Mouse (Mus musculus) spleen, adult 18-20 months (tissue): ENCODE data around the gene Ank2.

Source experiments
- DNase-seq, 2 experiments: peaks; one replicate each; pipeline ENCODE4 v3.0.0; 2022; ENCODE audit warnings: mixed read lengths in 2 of 2

Ank2 gene

DNA sequence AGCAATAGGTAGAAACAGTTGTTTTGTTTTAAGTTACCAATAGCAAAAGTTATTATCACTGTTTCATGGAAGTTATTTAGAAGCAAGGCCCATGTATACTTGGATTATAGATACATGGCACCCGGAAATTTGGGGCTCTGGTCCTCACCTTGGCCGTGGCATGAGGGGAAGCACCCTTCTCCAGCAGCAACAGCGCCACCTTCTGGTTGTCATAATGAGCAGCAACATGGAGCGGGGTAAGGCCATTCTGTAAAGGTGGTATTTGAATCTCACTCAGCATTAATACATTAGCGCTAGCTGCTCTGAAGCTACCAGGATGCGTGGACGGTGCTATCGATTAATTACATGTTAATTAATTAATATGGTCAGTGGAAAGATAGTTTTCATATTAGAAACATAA lies 486.6 kb downstream of the Ank2 start:
- peak in 1 of 2 experiments; percentile 6 for DNase-seq

DNA sequence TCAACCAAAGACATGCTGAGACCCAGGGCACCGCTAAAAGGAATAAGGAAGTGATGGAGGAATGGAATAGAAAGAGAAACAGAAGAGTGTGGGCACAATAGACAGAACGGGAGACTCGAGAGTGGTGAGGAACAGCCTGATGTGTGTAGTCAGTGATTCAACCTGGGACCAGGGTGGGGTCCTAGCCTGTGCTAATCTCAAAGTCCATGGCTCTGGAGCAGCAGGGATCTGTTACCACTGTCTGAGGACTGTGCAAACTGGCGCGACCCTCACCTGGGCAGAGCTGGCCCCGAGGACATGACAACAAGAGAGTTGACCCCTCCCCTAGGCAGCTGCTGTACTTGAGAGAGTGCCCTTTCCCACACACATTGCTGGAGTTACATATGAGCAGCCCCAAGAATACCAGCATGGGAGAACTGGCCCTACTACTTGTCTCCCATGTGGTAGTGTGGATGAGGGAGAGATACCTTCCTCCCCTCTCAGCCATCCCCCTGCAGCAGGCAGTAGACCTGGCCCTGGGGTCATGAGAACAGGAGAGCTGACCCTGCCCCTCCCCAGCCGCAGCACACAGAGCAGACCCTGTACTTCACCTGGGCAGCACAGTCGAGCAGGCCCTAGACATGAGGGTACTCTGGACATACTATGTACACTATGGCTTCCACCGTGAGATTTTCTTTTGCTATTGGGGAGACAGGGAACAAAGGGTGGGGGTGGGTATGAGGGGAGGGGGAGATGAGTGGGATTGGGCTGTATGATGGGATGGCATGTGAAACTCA lies 493.1 kb downstream of the Ank2 start:
- DNase-seq, result no peak

DNA sequence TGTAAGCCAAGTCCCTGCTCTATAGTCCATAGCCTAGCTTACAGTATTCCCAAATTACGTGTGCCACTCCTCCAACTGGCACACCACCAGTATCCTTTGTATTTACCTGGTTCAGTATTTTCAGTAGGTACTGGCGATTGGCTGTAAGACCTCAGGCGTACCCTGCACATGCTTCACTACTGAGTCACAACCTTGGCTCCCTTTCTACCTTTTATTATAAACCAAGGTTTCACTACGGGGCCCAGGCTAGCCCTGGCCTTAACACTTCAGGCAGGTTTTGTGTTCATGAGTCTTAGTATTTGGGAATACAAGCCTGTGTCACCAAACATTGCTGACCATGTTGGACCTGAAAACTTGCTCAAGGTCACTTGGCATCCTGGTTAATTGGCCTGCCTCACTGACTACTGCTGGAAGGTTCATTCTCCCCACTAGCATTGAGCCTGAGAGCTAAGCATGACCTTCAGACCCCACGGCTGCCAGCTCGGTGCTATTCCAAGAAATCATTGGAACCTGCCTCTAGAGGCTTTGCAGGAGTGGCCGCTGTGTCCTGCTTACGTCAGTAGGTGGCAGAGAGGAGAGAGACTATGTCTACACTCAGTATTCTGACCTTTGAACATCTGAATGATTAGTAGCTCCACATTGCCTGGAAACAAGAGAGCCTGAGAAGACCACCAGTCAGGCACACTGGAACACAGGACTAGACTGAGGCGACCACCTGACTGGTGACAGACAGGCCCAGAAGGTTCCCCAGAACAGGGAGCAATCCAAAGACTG lies 494.1 kb downstream of the Ank2 start:
- no peak for DNase-seq

DNA sequence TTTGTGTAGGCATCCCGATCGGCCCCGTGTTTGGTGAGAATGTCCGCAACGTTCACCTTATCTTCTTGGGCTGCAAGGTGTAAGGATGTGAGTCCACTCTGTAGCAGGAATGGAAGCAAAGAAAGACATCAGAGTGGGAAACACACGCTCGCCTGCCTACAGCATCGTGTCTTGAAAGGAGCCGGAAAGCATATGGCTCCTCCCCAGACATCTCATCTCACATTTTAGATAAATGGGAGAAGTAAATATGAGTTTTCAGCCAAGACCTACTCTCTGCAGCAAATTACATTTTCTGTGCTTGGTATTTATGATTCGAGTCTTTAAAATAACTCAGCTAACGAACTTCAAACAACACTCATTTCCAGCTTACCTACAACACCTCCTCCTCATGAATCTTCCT lies 495.2 kb downstream of the Ank2 start:
- no peak for DNase-seq

DNA sequence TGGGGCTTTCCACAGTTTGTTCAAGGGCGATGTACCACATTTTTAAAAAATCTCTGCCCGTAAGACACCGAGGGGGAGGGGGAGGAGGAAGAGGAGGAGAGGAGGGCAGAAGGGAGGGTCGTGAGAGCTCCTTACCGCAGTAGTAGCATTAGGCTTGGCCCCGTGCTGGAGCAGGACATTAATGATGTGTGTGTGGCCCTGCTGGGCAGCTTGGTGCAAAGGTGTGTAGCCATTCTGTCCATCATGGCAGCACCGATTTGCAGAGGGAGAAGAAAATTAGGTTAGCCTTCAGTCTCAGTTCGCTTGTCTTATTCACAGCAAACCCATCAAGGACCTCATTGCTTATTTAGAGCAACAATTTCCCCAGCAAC lies 500.4 kb downstream of the Ank2 start:
- DNase-seq, result no peak

DNA sequence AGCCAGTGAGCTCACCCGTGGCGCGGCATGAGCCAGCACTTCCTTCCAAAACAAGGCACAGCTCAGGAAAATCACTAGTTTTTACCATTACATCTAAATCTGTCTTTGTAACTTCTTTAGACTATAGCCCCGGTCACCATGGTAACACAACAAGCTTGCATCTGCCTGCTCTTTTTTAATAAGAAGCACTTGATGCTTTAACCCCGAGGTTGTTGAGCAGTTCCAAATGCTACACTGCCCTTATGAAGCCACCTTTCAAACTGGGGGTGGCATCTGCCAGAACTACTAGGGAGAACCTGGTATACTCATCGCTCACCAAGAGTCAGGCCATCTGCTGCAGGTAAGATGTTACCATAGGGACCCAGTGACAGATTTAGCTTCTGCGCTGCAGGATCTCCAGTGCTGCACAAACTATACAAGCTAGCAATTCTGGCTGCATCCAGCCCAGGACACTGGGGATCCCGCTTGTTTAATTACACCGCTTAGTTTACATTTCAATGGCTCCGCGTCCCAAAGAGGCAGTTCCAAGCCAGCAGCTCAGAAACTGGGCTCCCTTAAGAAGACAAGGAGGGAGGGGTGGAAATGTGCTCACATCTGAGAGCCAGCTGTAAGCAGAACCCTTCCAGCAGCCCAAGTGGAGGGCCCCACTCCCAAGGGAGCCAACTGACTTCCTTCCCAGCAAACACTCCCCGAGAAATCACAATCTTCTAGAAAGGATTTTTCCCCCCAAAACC lies 501.0 kb downstream of the Ank2 start:
- no peak for DNase-seq

DNA sequence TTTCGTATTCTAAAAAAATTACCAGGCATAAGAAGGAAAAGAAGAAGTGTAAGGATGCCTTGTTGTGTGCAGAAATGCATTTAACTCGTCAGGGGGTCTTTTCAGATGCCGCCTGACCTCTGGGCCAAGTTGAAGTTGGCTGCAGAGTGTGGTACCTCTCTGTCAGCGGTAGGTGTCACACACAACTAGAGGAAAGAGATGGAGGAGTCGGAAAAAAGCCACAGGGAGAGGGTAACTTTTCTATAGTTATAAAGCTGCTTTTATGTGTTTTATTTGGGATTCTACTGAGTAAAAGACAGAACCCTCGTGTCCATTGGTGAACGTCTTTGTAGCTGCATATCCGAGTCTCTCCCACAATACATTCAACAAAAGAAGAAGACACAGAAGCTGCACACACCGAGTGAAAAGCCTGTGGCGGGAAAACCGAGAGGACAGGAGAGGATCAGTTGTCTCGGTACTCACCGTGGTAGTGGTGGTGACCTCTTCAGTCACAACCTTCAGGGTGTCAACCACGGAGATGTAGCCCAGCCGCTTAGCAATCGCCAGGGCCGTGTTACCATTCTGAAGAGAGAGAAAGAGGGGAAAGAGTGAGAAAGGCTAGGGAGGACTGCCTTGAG lies 501.7 kb downstream of the Ank2 start:
- DNase-seq, result no peak

DNA sequence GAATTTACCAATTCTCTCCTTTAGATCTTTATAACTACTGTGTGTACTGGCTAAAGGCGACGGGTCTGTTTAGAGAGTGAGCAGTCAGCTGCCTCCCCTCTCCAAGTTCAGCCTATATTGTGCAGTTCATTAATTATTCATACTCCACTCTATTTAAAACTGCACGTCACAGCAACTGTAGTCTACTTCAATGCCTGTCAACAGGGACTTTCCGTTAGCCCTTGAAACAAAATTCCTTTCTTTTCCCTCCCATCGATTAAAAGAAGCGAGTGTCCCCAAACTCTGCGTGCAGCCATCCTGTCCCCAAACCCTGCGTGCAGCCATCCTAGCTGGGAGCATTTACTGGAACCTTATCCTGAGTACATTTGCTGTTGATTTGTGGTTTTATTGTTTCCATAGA lies 502.4 kb downstream of the Ank2 start:
- no peak for DNase-seq

DNA sequence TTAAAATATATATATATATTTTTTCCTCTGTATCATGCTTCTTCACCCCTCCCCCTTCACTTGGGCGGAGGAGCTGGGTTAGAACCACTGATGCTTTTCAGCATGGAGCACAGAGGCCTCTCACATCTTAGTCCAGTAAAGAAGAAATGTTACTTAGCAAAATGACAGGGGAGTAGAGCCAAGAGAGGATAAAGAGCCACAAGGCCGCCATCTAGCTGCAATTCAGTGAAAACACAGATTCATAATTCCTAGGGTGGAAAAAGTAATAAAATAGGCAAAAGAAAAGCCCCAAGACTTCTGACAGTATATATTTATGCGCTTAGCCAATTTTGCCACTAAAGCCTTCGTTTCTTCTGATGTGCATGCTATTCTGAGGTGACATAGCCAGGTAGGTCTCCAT lies 503.2 kb downstream of the Ank2 start:
- DNase-seq, result no peak

DNA sequence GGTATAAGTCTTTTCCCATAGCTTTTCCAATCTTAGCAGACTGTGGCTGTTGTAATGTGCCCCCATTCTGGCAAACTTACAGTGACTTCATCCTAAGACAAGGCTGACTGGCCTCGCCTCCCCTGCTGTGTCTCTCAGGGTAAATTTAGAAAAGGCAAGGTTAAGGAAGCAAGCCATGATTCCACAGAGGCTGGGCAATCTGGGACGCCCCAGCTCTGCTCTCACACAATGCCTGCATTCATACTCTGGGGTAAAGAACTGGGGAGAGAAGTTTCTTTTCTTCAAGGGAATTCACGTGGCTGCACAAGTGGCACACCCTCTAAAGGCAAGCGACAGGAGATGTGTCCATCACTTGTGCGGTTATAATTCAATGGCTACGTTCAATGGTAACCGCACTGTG lies 505.0 kb downstream of the Ank2 start:
- DNase-seq, result no peak

DNA sequence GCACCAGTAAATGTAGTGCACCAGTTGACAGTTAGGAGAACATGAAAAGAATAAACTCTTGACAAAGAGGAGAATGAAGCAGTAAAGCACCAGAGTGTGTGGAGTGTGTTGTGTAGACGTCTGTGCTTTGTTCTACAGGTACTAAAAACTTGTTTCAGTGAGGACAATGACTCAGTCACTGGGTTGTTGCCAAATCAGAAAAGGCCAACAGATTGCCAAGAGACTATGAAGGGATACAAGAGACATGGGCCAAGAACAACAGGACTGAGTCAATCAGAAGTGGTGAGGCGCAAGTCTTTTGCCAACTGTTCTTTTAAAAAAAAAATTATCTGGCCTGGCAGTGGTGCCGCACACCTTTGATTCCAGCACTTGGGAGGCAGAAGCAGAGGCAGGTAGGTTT lies 509.2 kb downstream of the Ank2 start:
- DNase-seq, result no peak

DNA sequence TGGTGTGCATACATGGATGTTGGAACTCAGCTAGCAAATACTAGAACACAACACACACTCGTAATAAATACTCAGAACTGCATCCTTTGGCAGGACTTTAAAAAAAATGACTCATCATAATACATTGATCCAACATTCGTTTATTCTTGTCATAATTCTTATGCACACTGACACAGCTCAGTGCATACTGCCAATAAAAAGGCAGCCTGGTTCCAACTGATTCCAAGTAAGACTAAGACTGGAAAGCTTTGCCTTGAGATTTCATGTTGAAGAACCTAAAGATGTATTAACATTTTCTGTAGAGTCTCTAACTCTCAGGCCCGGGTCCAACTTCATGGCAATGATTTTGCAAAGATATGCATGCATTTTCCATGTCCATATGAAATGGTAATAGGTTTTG lies 512.5 kb downstream of the Ank2 start:
- no peak for DNase-seq

DNA sequence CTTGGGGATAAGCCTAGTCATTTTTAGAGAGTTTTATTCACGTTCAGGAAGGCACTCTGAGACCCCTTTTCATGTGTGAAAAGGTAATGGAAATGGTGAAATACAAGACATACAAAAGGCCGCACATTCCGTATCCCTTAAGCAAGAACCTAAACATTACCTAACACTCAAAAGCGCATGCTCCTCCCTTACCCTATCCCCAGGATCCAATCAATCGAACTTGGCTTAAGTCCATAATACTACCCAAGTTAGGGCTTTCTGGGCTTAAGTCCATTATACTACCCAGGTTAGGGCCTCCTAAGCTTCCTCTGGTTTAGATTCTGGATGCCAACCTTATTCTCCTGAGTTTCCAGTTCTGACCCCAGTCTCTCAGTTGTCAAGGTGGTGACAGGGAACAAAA lies 516.3 kb downstream of the Ank2 start:
- DNase-seq, result no peak

DNA sequence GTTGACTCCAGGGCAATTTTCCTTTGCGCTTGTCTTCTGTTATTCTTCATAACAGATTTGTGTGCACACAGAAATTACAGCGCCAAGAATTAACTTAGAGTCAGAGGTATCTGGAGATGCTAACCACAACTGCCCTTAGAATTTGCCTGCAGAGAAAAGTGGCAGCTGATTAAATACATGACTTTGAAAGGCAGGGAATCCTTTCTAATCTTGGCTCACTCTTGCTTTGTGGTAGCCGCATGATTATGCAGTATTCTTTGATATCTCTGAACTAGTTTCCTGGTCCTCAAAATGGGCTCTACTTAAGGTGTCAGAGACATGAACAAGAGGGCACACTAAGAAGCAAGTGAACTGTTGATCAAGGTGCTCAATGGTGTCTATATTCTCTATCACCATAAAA lies 518.0 kb downstream of the Ank2 start:
- DNase-seq, result no peak

DNA sequence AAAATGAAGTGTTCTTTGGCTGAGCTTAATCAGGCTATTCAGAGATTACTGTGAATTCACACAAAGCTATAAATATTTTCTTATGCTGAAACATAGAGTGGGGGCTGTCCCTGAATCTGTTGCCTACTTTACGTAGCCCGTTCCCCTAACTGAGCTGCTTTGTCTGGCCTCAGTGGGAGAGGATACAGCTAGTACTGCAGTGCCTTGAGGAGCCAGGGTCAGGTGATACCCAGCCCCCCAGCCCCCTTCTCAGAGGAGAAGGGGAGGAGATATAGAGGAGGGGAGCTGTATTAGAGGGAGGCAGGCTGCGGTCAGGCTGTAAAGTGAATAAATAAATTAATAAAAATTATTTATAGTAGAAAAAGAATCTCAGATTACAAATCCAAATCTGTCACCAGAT lies 519.5 kb downstream of the Ank2 start:
- DNase-seq, result no peak

DNA sequence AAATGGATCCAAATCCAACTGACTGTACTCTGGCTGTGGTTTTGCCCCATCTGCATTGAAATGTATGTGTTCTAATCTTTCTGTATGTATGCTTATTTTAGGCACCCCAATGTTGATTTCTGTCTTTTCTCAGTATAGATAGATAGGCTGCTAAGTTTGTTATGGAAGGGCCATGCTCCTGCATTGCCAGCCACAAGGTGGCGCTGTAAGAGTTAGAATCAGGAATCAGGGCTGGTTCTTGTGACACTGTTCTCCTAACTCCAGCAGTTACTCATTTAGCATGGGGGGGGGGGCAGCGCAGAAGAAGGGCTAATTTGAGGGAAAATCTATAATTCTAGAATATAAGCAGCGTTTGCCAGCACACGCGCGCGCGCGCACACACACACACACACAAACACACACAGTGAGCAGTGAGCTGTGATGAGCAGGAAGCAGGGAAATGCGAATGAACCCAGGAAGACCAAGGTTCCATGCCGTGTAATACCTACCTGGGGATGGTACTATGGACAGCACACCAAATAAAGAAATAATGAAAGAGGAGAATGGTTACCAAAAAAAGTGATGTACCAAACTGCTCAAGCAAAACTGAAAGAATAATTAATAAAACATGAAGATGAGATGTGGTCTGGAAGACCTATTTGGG lies 520.3 kb downstream of the Ank2 start:
- DNase-seq, result peak in 1 of 2 experiments; percentile 29

DNA sequence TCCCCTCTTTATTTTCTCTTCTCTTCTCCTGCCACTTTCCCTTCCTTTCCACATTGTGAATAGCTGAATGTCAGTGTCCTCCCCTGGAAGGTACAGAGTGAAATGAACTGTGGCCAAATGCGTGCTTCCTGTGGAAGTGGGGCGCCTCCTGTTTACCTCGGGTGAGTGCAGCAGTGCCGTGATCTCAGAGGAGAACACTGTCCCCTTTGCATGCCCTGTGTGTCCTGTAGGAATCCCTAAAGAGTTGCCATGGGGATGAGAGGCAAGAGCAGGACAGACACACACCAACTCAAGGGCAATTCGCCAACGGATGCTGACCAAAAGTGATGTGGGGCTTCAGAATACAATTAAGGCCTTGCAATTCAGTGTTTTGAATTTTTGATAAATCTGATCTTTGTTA lies 521.8 kb downstream of the Ank2 start:
- no peak for DNase-seq

DNA sequence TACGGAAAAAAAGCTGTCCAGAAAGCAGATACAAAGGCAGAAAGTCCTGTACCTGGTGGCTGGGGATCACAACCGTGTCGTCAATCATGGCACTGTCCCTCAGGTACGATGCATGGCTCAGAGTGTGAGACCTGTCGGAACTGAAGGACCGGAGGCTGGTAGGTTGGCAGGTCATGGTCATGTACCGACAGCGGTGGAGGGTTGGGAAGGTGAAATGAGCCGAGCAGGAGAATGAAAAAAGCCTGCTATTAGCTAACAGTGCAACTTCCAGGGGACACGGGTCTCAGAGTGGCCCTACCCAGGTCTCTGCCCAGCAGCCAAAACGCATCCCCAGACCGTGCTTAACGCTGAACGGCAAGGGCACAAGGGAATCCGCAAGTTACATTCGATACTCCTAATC lies 522.4 kb downstream of the Ank2 start:
- no peak for DNase-seq

DNA sequence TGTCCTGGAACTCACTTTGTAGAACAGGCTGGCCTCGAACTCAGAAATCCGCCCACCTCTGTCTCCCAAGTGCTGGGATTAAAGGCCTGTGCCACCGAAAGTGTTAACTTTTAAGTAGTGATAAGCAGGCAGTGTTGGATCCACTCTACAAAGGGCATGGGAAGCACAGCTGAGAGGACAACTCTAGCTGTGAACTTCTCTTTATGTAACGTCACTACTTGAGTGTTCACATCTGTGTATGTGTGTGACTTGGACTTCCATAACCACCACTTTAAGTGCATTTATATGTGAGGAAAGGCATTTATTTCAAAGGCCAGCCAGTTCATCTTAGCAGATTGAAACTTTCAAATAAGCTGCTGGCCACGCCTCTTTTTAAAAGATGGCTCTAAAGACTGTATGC lies 523.7 kb downstream of the Ank2 start:
- no peak for DNase-seq

DNA sequence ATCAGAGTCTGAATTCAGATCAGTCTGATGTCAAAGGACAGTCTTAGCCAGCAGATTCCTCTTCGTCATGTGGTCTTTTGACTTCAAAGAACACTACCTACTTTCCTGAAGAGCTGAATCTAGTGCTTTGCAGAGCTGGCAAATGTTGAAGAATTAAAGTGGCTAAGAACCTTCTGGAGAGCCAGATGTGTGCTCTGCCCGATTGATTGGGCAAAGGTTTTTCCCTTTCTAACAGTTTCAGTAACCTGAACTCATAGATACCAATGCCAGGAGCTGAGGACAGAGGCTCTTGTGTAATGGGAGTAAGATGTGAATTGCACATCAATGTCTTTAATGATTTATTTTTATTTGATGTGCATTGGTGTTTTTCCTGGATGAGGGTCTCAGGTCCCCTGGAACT lies 525.6 kb downstream of the Ank2 start:
- no peak for DNase-seq

DNA sequence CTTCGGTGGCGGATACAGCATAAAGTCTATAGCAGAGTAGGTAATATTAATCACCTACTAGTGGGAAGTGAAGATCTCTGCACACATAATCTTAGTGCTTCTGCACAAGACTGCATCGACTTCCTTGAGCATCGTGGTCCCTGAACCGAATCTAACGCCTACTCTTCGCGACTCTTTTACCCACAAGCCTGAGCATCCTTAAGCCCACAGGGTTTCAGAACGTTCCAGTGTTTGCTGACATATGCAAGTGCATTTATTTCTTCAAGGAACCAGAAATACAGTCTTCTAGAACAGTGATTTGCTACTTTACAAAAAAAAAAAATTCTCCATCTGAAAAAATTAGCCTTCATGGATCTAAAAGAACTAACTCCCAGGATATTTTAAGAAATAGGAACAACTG lies 527.6 kb downstream of the Ank2 start:
- DNase-seq, result no peak

DNA sequence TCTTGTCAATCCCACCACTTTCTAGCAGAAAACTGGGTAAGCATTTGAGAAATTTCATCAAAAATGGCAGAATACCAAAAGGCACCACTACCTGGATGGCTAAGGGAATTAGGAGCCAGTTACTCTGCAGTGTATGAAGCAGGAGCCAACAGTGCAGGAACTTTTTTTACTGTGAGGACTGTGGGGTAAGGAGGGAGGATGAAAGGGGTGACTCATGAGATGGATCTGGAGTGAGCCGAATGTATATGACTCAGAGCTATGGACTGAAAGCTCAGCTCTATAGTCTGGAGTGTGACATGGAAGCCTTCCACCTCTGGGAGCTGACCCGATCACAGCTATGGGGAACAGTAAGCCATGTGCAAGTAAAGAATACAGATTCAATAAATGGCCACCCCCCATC lies 530.4 kb downstream of the Ank2 start:
- DNase-seq, result no peak

DNA sequence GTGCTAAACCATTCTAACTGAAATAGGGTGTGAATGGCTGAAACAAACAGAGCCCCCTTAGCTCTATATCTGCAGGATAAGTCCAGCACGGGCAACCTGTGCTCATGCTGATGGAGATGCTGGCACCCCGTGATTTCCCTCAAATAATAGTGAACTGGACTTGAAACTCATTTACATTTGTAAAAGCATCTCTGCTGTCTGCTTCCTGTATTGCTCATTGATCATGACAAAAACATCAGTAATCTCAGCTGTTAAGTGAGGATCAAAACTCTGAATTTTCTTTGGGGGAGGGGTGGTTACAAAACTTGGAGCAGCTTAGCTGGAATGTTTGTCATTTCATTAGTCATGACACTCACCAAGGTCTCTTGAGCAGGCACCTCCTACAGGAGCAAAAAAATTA lies 533.4 kb downstream of the Ank2 start:
- no peak for DNase-seq
